Mouse (Mus musculus) limb, embryonic 14.5 days (tissue): ENCODE results near the gene Hibch. TPM values are rescaled to one million over a fixed set of nuclear protein-coding genes. Genes with fewer than 3 reads are reported as not detected.

Experiments used
- ATAC-seq: fragments of 200-750 bp; cut with Nextera tagmentation; 2 replicates; pipeline ENCODE4 v1.8.0; 2017; ENCODE audit warnings: low read depth, moderate number of reproducible peaks, moderate TSS enrichment; ENCODE audit not compliant: low FRiP score
- DNase-seq: peaks from one replicate; pipeline ENCODE4 v3.0.0-alpha.2; 2015; ENCODE audit warnings: low spot score
- H3K27ac ChIP-seq: fragments of 300-500 bp; sonication (generic); replicated peaks from 2 replicates; pipeline ENCODE4 v1.5.1; 2014; ENCODE audit warnings: low read depth, mild to moderate bottlenecking, low read length, moderate library complexity, mixed read lengths
- H3K27me3 ChIP-seq: fragments of 300-500 bp; sonication (generic); 2 replicates; pipeline ENCODE4 v1.6.1; 2014; ENCODE audit warnings: low read length, mixed read lengths; ENCODE audit not compliant: control insufficient read depth, insufficient read depth
- H3K36me3 ChIP-seq: fragments of 300-500 bp; sonication (generic); 2 replicates; pipeline ENCODE4 v1.6.1; 2014; ENCODE audit warnings: mild to moderate bottlenecking, low read length, moderate library complexity, mixed read lengths; ENCODE audit not compliant: control insufficient read depth, insufficient read depth
- H3K4me1 ChIP-seq: fragments of 300-500 bp; sonication (generic); 2 replicates; pipeline ENCODE4 v1.6.1; 2014; ENCODE audit warnings: antibody characterized with exemption, low read length, mixed read lengths; ENCODE audit not compliant: control insufficient read depth, insufficient read depth
- H3K4me2 ChIP-seq: fragments of 300-500 bp; sonication (generic); replicated peaks from 2 replicates; pipeline ENCODE4 v1.6.1; 2014; ENCODE audit warnings: low read depth, mild to moderate bottlenecking, low read length, moderate library complexity; ENCODE audit not compliant: severe bottlenecking
- H3K4me3 ChIP-seq: fragments of 300-500 bp; sonication (generic); replicated peaks from 2 replicates; pipeline ENCODE4 v1.5.1; 2014; ENCODE audit warnings: low read length
- H3K9ac ChIP-seq: fragments of 300-500 bp; sonication (generic); 2 replicates; pipeline ENCODE4 v1.6.1; 2014; ENCODE audit warnings: mild to moderate bottlenecking, low read depth, low read length, moderate library complexity; ENCODE audit not compliant: severe bottlenecking
- H3K9me3 ChIP-seq: fragments of 300-500 bp; sonication (generic); 2 replicates; pipeline ENCODE4 v1.6.1; 2016; ENCODE audit warnings: low read length; ENCODE audit not compliant: control insufficient read depth
- POLR2A ChIP-seq: fragments of 200-500 bp; IDR thresholded peaks from 2 replicates; pipeline ENCODE4 v1.8.0; 2012; ENCODE audit warnings: inconsistent platforms, mild to moderate bottlenecking, moderate library complexity, borderline replicate concordance; ENCODE audit not compliant: insufficient read depth, insufficient read length; ENCODE audit errors: extremely low read depth
- WGBS: fragments of 180-500 bp; shearing (Covaris S2); extraction: QIAGEN DNeasy Blood & Tissue Kit; methylation state at CpG from one replicate; pipeline ENCODE4 v1.1.7; 2014; 5-methylcytosine and 5-hydroxymethylcytosine counted together
- polyA plus RNA-seq, 2 experiments: library from polyadenylated mRNA; depleted of rRNA in 1 of 2; stranded (reverse) in 1 of 2; unstranded in 1 of 2; fragments of >200 nt; fragmentation: Nextera tagmentation in 1 of 2; extraction: Ambion mirVana in 1 of 2; gene quantifications; 2 replicates each; pipeline versions ENCODE4 v1.2.1 to v1.2.3; 2012 to 2014

Gene Hibch
- polyA plus RNA-seq (2012; rRNA removed) = 18.4 and 20.4 TPM in 2 replicates
- polyA plus RNA-seq (2014; fragmentation: Nextera tagmentation; extraction: Ambion mirVana) = 24.4 and 25.7 TPM in 2 replicates

- H3K27ac ChIP-seq = peak within 1 kb of the TSS; percentile 73
- TF ChIP-seq POLR2A = peak; percentile 90; the same call in 1 of the 2 replicates
Observed at GRCm38 (mm10) chr1:52844782-52845665, at the start of gene Hibch. TSS of gene Hibch (plus strand) at chr1:52844929.

GRCm38 (mm10) chr1:52795927-52796326 lies 48.8 kb upstream of the Hibch start:
- H3K9ac ChIP-seq = no peak overlapping the region
- no peak overlapping the region for H3K27ac ChIP-seq
- DNase-seq (no peak), ATAC-seq (no peak)
- H3K4me3 ChIP-seq = no peak overlapping the region
- peaks cover 6% of the 10 kb centered on the region; the same call in 1 of the 2 replicates for H3K4me1 ChIP-seq
- no peaks in the 10 kb centered on the region for H3K9me3 ChIP-seq
- WGBS = 80% methylated on average over 2 of the region's 2 CpGs
- H3K4me2 ChIP-seq = no peak overlapping the region
- H3K36me3 ChIP-seq = peaks cover 37% of the 10 kb centered on the region
- TF ChIP-seq POLR2A = no peak
- no peaks in the 10 kb centered on the region for H3K27me3 ChIP-seq

More at GRCm38 (mm10) chr1:52844782-52845665, at the start of gene Hibch:
- ATAC-seq = peak; percentile 100
- Histone ChIP-seq H3K4me1 (peaks cover 5% of the 10 kb centered on the region; the same call in 1 of the 2 replicates), H3K9me3 (no peaks in the 10 kb centered on the region), H3K27me3 (no peaks in the 10 kb centered on the region), H3K36me3 (no peaks in the 10 kb centered on the region), H3K4me3 (peak within 1 kb of the TSS; percentile 62), H3K9ac (peak within 1 kb of the TSS; percentile 63), H3K4me2 (peak within 1 kb of the TSS; percentile 69)
- DNase-seq = peak; percentile 99
- WGBS = 2% methylated on average over 45 of the region's 45 CpGs

- DNase-seq (no peak), ATAC-seq (no peak)
- Histone ChIP-seq H3K9me3 (no peaks in the 10 kb centered on the region), H3K4me2 (no peak overlapping the region), H3K27me3 (no peaks in the 10 kb centered on the region), H3K36me3 (peaks cover 12% of the 10 kb centered on the region), H3K9ac (no peak overlapping the region), H3K4me3 (no peak overlapping the region), H3K4me1 (peaks cover 6% of the 10 kb centered on the region; the same call in 1 of the 2 replicates), H3K27ac (no peak overlapping the region)
- 49% methylated on average over 10 of the region's 10 CpGs for WGBS
- no peak for TF ChIP-seq POLR2A
Observed at GRCm38 (mm10) chr1:52799056-52799726, 45.5 kb upstream of the Hibch start.

- TF ChIP-seq POLR2A = no peak
- no peak for ATAC-seq
Observed at GRCm38 (mm10) chr1:52799772-52800171, 45.0 kb upstream of the Hibch start.

GRCm38 (mm10) chr1:52800340-52800740 lies 44.4 kb upstream of the Hibch start:
- H3K36me3 ChIP-seq = peaks cover 9% of the 10 kb centered on the region; the same call in 1 of the 2 replicates
- H3K27me3 ChIP-seq = no peaks in the 10 kb centered on the region
- no peak overlapping the region for H3K4me3 ChIP-seq
- 67% methylated on average over 3 of the region's 3 CpGs for WGBS
- H3K4me1 ChIP-seq = peaks cover 6% of the 10 kb centered on the region; the same call in 1 of the 2 replicates
- ATAC-seq (no peak), DNase-seq (no peak)
- H3K9ac ChIP-seq = no peak overlapping the region
- no peaks in the 10 kb centered on the region for H3K9me3 ChIP-seq
- no peak overlapping the region for H3K4me2 ChIP-seq
- no peak overlapping the region for H3K27ac ChIP-seq
- no peak for TF ChIP-seq POLR2A

More at GRCm38 (mm10) chr1:52799772-52800171, 45.0 kb upstream of the Hibch start:
- Histone ChIP-seq H3K4me2 (no peak overlapping the region), H3K9ac (no peak overlapping the region), H3K4me3 (no peak overlapping the region), H3K27ac (no peak overlapping the region), H3K9me3 (no peaks in the 10 kb centered on the region), H3K4me1 (peaks cover 6% of the 10 kb centered on the region; the same call in 1 of the 2 replicates), H3K36me3 (peaks cover 6% of the 10 kb centered on the region), H3K27me3 (no peaks in the 10 kb centered on the region)
- 71% methylated on average over 5 of the region's 5 CpGs for WGBS
- no peak for DNase-seq
